Mouse (Mus musculus): ENCODE measurements at regions not wholly inside any gene's neighbourhood (a gene's known extent, or its start where the extent isn't known, plus 50 kb on each side); places are given as distances from the start of the nearest gene placed in this dataset.

- Histone ChIP-seq H3K27ac (ENCODE audit: low read depth, low read length) (no peak overlapping the region), H3K9me3 (ENCODE audit: control insufficient read depth, low read length) (no peaks in the 10 kb centered on the region), H3K4me1 (replicated peaks; ENCODE audit: control insufficient read depth, insufficient read depth, low read length) (no peaks in the 10 kb centered on the region), H3K9ac (ENCODE audit: low read length) (no peak overlapping the region), H3K36me3 (ENCODE audit: control insufficient read depth, insufficient read depth, low read length) (no peaks in the 10 kb centered on the region), H3K4me2 (ENCODE audit: low read depth, low read length, severe bottlenecking) (no peak overlapping the region), H3K27me3 (ENCODE audit: control insufficient read depth, insufficient read depth, low read length) (no peaks in the 10 kb centered on the region), H3K4me3 (ENCODE audit: low read depth, low read length) (no peak overlapping the region)
- ATAC-seq (replicated peaks; ENCODE audit: low FRiP score) (peak; percentile 76), DNase-seq (ENCODE audit: low spot score) (no peak)
- WGBS = 40% methylated on average over 9 of the region's 9 CpGs
These were observed 483.0 kb upstream of the Gm10306 start for GRCm38 (mm10) chr4:94073178-94073870.

GRCm38 (mm10) chr4:94082839-94083238 lies 473.5 kb upstream of the Gm10306 start:
- Histone ChIP-seq H3K4me1 (replicated peaks; ENCODE audit: control insufficient read depth, insufficient read depth, low read length) (no peaks in the 10 kb centered on the region; the same call in 1 of the 2 replicates), H3K9me3 (ENCODE audit: control insufficient read depth, low read length) (no peaks in the 10 kb centered on the region), H3K9ac (ENCODE audit: low read length) (no peak overlapping the region), H3K4me2 (ENCODE audit: low read depth, low read length, severe bottlenecking) (no peak overlapping the region), H3K4me3 (ENCODE audit: low read depth, low read length) (no peak overlapping the region), H3K27me3 (ENCODE audit: control insufficient read depth, insufficient read depth, low read length) (no peaks in the 10 kb centered on the region), H3K36me3 (ENCODE audit: control insufficient read depth, insufficient read depth, low read length) (no peaks in the 10 kb centered on the region), H3K27ac (ENCODE audit: low read depth, low read length) (no peak overlapping the region)
- DNase-seq (ENCODE audit: low spot score) = no peak
- 49% methylated on average over 3 of the region's 3 CpGs for WGBS
- 0 out of 2 replicates have a peak, but pooled peaks have one; percentile 51 for ATAC-seq (replicated peaks; ENCODE audit: low FRiP score)

- ATAC-seq (replicated peaks; ENCODE audit: low FRiP score) = no peak
- DNase-seq (ENCODE audit: low spot score) = no peak
- WGBS = 86% methylated on average over 5 of the region's 5 CpGs
These were observed 462.0 kb upstream of the Gm10306 start for GRCm38 (mm10) chr4:94094379-94094778.

GRCm38 (mm10) chr4:94106941-94107340 lies 449.4 kb upstream of the Gm10306 start:
- Histone ChIP-seq H3K27me3 (ENCODE audit: control insufficient read depth, insufficient read depth, low read length) (no peaks in the 10 kb centered on the region), H3K4me3 (ENCODE audit: low read depth, low read length) (no peak overlapping the region), H3K27ac (ENCODE audit: low read depth, low read length) (no peak overlapping the region), H3K9me3 (ENCODE audit: control insufficient read depth, low read length) (no peaks in the 10 kb centered on the region), H3K4me1 (replicated peaks; ENCODE audit: control insufficient read depth, insufficient read depth, low read length) (no peaks in the 10 kb centered on the region), H3K4me2 (ENCODE audit: low read depth, low read length, severe bottlenecking) (no peak overlapping the region), H3K36me3 (ENCODE audit: control insufficient read depth, insufficient read depth, low read length) (no peaks in the 10 kb centered on the region), H3K9ac (ENCODE audit: low read length) (no peak overlapping the region)
- no peak for ATAC-seq (replicated peaks; ENCODE audit: low FRiP score)
- WGBS = 79% methylated on average over 4 of the region's 4 CpGs
- no peak for DNase-seq (ENCODE audit: low spot score)

More at GRCm38 (mm10) chr4:94094379-94094778, 462.0 kb upstream of the Gm10306 start:
- Histone ChIP-seq H3K4me1 (replicated peaks; ENCODE audit: control insufficient read depth, insufficient read depth, low read length) (no peaks in the 10 kb centered on the region), H3K9ac (ENCODE audit: low read length) (no peak overlapping the region), H3K27me3 (ENCODE audit: control insufficient read depth, insufficient read depth, low read length) (no peaks in the 10 kb centered on the region), H3K4me3 (ENCODE audit: low read depth, low read length) (no peak overlapping the region), H3K27ac (ENCODE audit: low read depth, low read length) (no peak overlapping the region), H3K9me3 (ENCODE audit: control insufficient read depth, low read length) (no peaks in the 10 kb centered on the region), H3K4me2 (ENCODE audit: low read depth, low read length, severe bottlenecking) (no peak overlapping the region), H3K36me3 (ENCODE audit: control insufficient read depth, insufficient read depth, low read length) (no peaks in the 10 kb centered on the region)

- ATAC-seq (replicated peaks; ENCODE audit: low FRiP score) = no peak
- H3K4me2 ChIP-seq (ENCODE audit: low read depth, low read length, severe bottlenecking) = no peak overlapping the region
- no peaks in the 10 kb centered on the region for H3K4me1 ChIP-seq (replicated peaks; ENCODE audit: control insufficient read depth, insufficient read depth, low read length)
- H3K4me3 ChIP-seq (ENCODE audit: low read depth, low read length) = no peak overlapping the region
- no peak for DNase-seq (ENCODE audit: low spot score)
- H3K27ac ChIP-seq (ENCODE audit: low read depth, low read length) = no peak overlapping the region
- 83% methylated on average over 3 of the region's 3 CpGs for WGBS
- no peaks in the 10 kb centered on the region for H3K9me3 ChIP-seq (ENCODE audit: control insufficient read depth, low read length)
- no peak overlapping the region for H3K9ac ChIP-seq (ENCODE audit: low read length)
- H3K27me3 ChIP-seq (ENCODE audit: control insufficient read depth, insufficient read depth, low read length) = no peaks in the 10 kb centered on the region
- no peaks in the 10 kb centered on the region for H3K36me3 ChIP-seq (ENCODE audit: control insufficient read depth, insufficient read depth, low read length)
These were observed 439.5 kb upstream of the Gm10306 start for GRCm38 (mm10) chr4:94116881-94117280.

GRCm38 (mm10) chr4:94124177-94124576 lies 432.2 kb upstream of the Gm10306 start:
- Histone ChIP-seq H3K4me2 (ENCODE audit: low read depth, low read length, severe bottlenecking) (no peak overlapping the region), H3K9me3 (ENCODE audit: control insufficient read depth, low read length) (no peaks in the 10 kb centered on the region), H3K4me1 (replicated peaks; ENCODE audit: control insufficient read depth, insufficient read depth, low read length) (no peaks in the 10 kb centered on the region), H3K36me3 (ENCODE audit: control insufficient read depth, insufficient read depth, low read length) (no peaks in the 10 kb centered on the region), H3K27ac (ENCODE audit: low read depth, low read length) (no peak overlapping the region), H3K4me3 (ENCODE audit: low read depth, low read length) (no peak overlapping the region), H3K9ac (ENCODE audit: low read length) (no peak overlapping the region), H3K27me3 (ENCODE audit: control insufficient read depth, insufficient read depth, low read length) (no peaks in the 10 kb centered on the region)
- DNase-seq (ENCODE audit: low spot score) (no peak), ATAC-seq (replicated peaks; ENCODE audit: low FRiP score) (0 out of 2 replicates have a peak, but pooled peaks have one; percentile 30)
- 81% methylated on average over 14 of the region's 14 CpGs for WGBS

- Histone ChIP-seq H3K9ac (ENCODE audit: low read length) (no peak overlapping the region), H3K4me1 (replicated peaks; ENCODE audit: control insufficient read depth, insufficient read depth, low read length) (no peaks in the 10 kb centered on the region), H3K4me3 (ENCODE audit: low read depth, low read length) (no peak overlapping the region), H3K4me2 (ENCODE audit: low read depth, low read length, severe bottlenecking) (no peak overlapping the region), H3K27me3 (ENCODE audit: control insufficient read depth, insufficient read depth, low read length) (no peaks in the 10 kb centered on the region), H3K27ac (ENCODE audit: low read depth, low read length) (no peak overlapping the region), H3K9me3 (ENCODE audit: control insufficient read depth, low read length) (no peaks in the 10 kb centered on the region), H3K36me3 (ENCODE audit: control insufficient read depth, insufficient read depth, low read length) (no peaks in the 10 kb centered on the region)
- DNase-seq (ENCODE audit: low spot score) (no peak), ATAC-seq (replicated peaks; ENCODE audit: low FRiP score) (no peak)
- 85% methylated on average over 2 of the region's 2 CpGs for WGBS
These were observed 418.4 kb upstream of the Gm10306 start for GRCm38 (mm10) chr4:94137921-94138320.

GRCm38 (mm10) chr4:94144901-94145801 lies 411.2 kb upstream of the Gm10306 start:
- no peaks in the 10 kb centered on the region for H3K4me1 ChIP-seq (replicated peaks; ENCODE audit: control insufficient read depth, insufficient read depth, low read length)
- no peaks in the 10 kb centered on the region for H3K36me3 ChIP-seq (ENCODE audit: control insufficient read depth, insufficient read depth, low read length)
- H3K9ac ChIP-seq (ENCODE audit: low read length) = no peak overlapping the region
- no peak overlapping the region for H3K27ac ChIP-seq (ENCODE audit: low read depth, low read length)
- DNase-seq (ENCODE audit: low spot score) (no peak), ATAC-seq (replicated peaks; ENCODE audit: low FRiP score) (peak; percentile 57)
- H3K4me3 ChIP-seq (ENCODE audit: low read depth, low read length) = no peak overlapping the region
- 31% methylated on average over 7 of the region's 7 CpGs for WGBS
- H3K27me3 ChIP-seq (ENCODE audit: control insufficient read depth, insufficient read depth, low read length) = no peaks in the 10 kb centered on the region
- H3K4me2 ChIP-seq (ENCODE audit: low read depth, low read length, severe bottlenecking) = peak overlapping the region; percentile 16; the same call in 1 of the 2 replicates
- no peaks in the 10 kb centered on the region for H3K9me3 ChIP-seq (ENCODE audit: control insufficient read depth, low read length)

Data from forebrain, embryonic 11.5 days (tissue).